Mouse (Mus musculus) lung, embryonic 14.5 days (tissue): ENCODE results near the gene Prkar2a. TPM values are rescaled to one million over a fixed set of nuclear protein-coding genes. Genes with fewer than 3 reads are reported as not detected.
A peak's percentile ranks its signal among the peaks of the same experiment; 100 is the strongest.

Experiments
- ATAC-seq: fragments of 200-750 bp; cut with Nextera tagmentation; 2 replicates; pipeline ENCODE4 v1.8.0; 2017; ENCODE audit warnings: mild to moderate bottlenecking, moderate TSS enrichment, moderate library complexity; ENCODE audit not compliant: insufficient read depth
- DNase-seq: peaks from one replicate; pipeline ENCODE4 v3.0.0-alpha.2; 2015
- H3K27ac ChIP-seq: fragments of 300-500 bp; sonication (generic); 2 replicates; pipeline ENCODE4 v1.5.1; 2014; ENCODE audit warnings: low read depth, mild to moderate bottlenecking, moderate library complexity
- H3K27me3 ChIP-seq: fragments of 300-500 bp; sonication (generic); 2 replicates; pipeline ENCODE4 v1.6.1; 2014; ENCODE audit warnings: low read length, control low read depth; ENCODE audit not compliant: insufficient read depth
- H3K36me3 ChIP-seq: fragments of 300-500 bp; sonication (generic); 2 replicates; pipeline ENCODE4 v1.6.1; 2014; ENCODE audit warnings: control low read depth; ENCODE audit not compliant: insufficient read depth
- H3K4me1 ChIP-seq: fragments of 300-500 bp; sonication (generic); 2 replicates; pipeline ENCODE4 v1.6.1; 2014; ENCODE audit warnings: antibody characterized with exemption, control low read depth; ENCODE audit not compliant: insufficient read depth
- H3K4me2 ChIP-seq: fragments of 300-500 bp; sonication (generic); 2 replicates; pipeline ENCODE4 v1.6.1; 2014; ENCODE audit warnings: mild to moderate bottlenecking
- H3K4me3 ChIP-seq: fragments of 300-500 bp; sonication (generic); 2 replicates; pipeline ENCODE4 v1.5.1; 2014; ENCODE audit warnings: low read depth, low read length
- H3K9ac ChIP-seq: fragments of 300-500 bp; sonication (generic); 2 replicates; pipeline ENCODE4 v1.6.1; 2014
- H3K9me3 ChIP-seq: fragments of 300-500 bp; sonication (generic); 2 replicates; pipeline ENCODE4 v1.6.1; 2016; ENCODE audit warnings: low read depth, low read length, control low read depth
- CTCF ChIP-seq: IDR thresholded peaks from 2 replicates; pipeline ENCODE4 v1.5.1; 2016; ENCODE audit warnings: antibody characterized with exemption, low read depth
- WGBS: fragments of 180-500 bp; shearing (Covaris S2); extraction: QIAGEN DNeasy Blood & Tissue Kit; methylation state at CpG from one replicate; pipeline ENCODE4 v1.1.7; 2014; 5-methylcytosine and 5-hydroxymethylcytosine counted together
- polyA plus RNA-seq: library from polyadenylated mRNA; unstranded; fragments of >200 nt; fragmentation: Nextera tagmentation; extraction: Ambion mirVana; gene quantifications from 2 replicates; pipeline ENCODE4 v1.2.1, GENCODE M21; 2014

Gene Prkar2a
- polyA plus RNA-seq, 1 experiment from 2014 or later, result 38.1 TPM

- Histone ChIP-seq H3K4me2 (peak overlapping the region; percentile 92), H3K9me3 (no peaks in the 10 kb centered on the region), H3K27ac (no peak overlapping the region), H3K36me3 (no peaks in the 10 kb centered on the region), H3K27me3 (no peaks in the 10 kb centered on the region), H3K4me1 (no peaks in the 10 kb centered on the region; the same call in 1 of the 2 replicates), H3K4me3 (no peak overlapping the region), H3K9ac (no peak overlapping the region)
- no peak for TF ChIP-seq CTCF
- DNase-seq (no peak), ATAC-seq (no peak)
- 77% methylated on average over 4 of the region's 4 CpGs for WGBS
Measured at GRCm38 (mm10) chr9:108693946-108694345, 4.8 kb downstream of the Prkar2a start.

DNA sequence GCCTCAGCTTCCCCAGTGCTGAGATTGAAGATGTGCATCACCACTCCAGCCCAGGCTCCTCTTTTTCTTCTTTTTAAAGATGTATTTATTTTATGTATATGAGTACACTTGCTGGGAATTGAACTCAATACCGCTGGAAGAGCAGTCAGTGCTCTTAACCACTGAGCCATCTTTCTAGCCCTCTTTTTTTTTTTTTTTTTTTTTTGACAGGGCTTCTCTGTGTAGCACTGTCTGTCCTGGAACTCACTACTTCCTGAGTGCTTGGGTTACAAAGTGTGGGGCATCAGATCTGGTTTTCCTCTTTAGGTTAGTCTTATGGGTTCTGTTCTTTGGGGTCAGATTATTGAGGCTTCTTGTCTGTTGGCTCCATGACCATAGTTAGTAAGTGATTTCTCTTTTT lies 5.4 kb downstream of the Prkar2a start:
- no peak overlapping the region for H3K4me3 ChIP-seq
- ATAC-seq, result no peak
- H3K27me3 ChIP-seq, result no peaks in the 10 kb centered on the region
- H3K27ac ChIP-seq, result no peak overlapping the region
- H3K36me3 ChIP-seq, result 0 out of 2 replicates have a peak, but pooled peaks cover 5% of the 10 kb centered on the region
- DNase-seq, result no peak
- no peak overlapping the region for H3K9ac ChIP-seq
- 79% methylated on average over 1 of the region's 1 CpGs for WGBS
- no peak for TF ChIP-seq CTCF
- no peaks in the 10 kb centered on the region; the same call in 1 of the 2 replicates for H3K4me1 ChIP-seq
- no peaks in the 10 kb centered on the region for H3K9me3 ChIP-seq
- H3K4me2 ChIP-seq, result peak overlapping the region; percentile 92; the same call in 1 of the 2 replicates

GRCm38 (mm10) chr9:108702476-108702875 lies 13.4 kb downstream of the Prkar2a start:
- Histone ChIP-seq H3K9ac (no peak overlapping the region), H3K9me3 (no peaks in the 10 kb centered on the region), H3K36me3 (0 out of 2 replicates have a peak, but pooled peaks cover 5% of the 10 kb centered on the region), H3K4me2 (no peak overlapping the region), H3K4me1 (no peaks in the 10 kb centered on the region), H3K27me3 (no peaks in the 10 kb centered on the region), H3K4me3 (no peak overlapping the region), H3K27ac (no peak overlapping the region)
- TF ChIP-seq CTCF, result no peak
- ATAC-seq, result no peak
- no peak for DNase-seq

DNA sequence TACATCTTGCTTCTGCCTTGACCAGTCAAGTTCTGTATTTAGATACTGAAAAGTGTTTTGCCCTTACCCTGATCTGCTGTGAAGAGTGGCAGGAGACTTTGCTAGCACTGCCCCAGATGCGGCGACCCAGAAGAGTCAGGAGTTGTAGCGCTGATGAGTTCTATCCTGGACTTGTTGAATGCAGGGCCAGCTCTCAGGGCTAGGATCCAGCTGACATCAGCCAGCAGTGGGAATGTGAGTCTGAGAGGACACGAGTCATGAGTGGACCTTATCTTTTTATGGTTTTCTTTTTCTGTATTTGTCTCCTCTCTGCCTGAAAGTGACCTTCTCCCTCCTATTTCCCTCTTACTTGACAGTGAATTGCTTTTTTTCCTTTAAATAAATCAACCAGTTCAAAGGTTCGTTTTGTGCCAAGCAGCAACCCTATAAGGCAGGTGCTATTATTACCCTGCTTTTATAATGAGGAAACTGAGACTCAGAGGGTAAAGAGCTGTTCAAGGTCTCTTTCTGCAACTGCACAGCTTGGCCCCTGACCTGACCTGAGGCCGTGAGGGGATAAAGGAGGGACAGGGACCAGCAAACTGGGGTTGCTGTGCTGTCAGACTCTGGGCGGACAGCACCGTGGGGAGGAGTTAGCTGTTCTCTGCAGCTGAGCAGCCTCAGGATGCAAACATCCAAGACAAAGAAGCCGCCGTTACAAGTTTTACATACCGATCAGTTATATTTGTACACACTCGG lies 14.4 kb downstream of the Prkar2a start:
- WGBS, result 42% methylated on average over 12 of the region's 12 CpGs
- H3K4me2 ChIP-seq, result no peak overlapping the region
- TF ChIP-seq CTCF, result no peak
- no peaks in the 10 kb centered on the region for H3K27me3 ChIP-seq
- ATAC-seq, result no peak
- H3K36me3 ChIP-seq, result 0 out of 2 replicates have a peak, but pooled peaks cover 5% of the 10 kb centered on the region
- no peak overlapping the region for H3K4me3 ChIP-seq
- no peaks in the 10 kb centered on the region for H3K9me3 ChIP-seq
- H3K4me1 ChIP-seq, result no peaks in the 10 kb centered on the region
- H3K9ac ChIP-seq, result no peak overlapping the region; the same call in 1 of the 2 replicates
- peak; percentile 15 for DNase-seq
- peak overlapping the region; percentile 54; the same call in 1 of the 2 replicates for H3K27ac ChIP-seq

DNA sequence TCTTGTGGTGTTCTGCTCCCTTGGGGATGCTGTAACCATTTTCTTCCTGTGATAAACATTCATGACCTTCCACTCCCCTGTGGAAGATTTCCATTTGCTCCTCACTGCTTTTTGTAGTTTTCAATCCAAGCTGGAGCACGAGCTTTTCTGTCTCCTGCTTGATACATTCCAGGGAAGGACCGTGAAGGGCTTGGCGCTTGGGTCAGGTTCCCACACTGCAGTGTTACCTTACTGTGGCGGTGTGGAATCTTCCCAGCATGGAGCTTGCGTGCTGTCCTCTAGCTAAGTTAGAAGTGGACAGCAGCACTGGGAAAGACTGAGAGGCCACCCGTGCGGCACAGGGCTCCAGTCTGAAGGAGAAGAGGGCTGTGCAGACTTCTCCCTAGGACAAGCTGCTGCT lies 15.5 kb downstream of the Prkar2a start:
- H3K4me2 ChIP-seq, result no peak overlapping the region
- ATAC-seq, result no peak
- no peaks in the 10 kb centered on the region for H3K27me3 ChIP-seq
- no peaks in the 10 kb centered on the region for H3K9me3 ChIP-seq
- TF ChIP-seq CTCF, result no peak
- no peak overlapping the region for H3K9ac ChIP-seq
- H3K27ac ChIP-seq, result peak overlapping the region; percentile 46; the same call in 1 of the 2 replicates
- 59% methylated on average over 7 of the region's 7 CpGs for WGBS
- no peaks in the 10 kb centered on the region for H3K36me3 ChIP-seq
- no peak for DNase-seq
- no peaks in the 10 kb centered on the region for H3K4me1 ChIP-seq
- H3K4me3 ChIP-seq, result no peak overlapping the region

GRCm38 (mm10) chr9:108707212-108707611 lies 18.1 kb downstream of the Prkar2a start:
- H3K9me3 ChIP-seq, result no peaks in the 10 kb centered on the region

DNA sequence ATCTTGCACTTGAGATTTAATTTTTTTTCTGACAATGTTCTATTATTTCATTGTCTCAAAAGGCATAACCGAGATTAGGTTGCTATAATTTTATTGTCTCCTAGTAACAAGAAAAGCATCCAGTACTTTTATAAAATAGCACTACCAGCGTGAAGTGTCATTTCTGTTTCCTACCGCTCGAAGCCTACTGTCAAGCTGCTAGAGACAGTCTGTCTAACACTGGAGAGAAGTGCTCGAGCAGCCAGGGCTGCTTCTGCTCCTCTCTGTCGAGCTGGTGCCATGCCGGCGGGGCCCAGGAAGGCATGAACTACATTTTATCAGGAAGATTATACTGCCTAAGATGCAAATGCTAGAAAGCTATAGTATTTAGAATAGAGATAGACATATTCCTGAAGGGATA lies 19.7 kb downstream of the Prkar2a start:
- WGBS, result 91% methylated on average over 8 of the region's 8 CpGs
- no peak for ATAC-seq

More at GRCm38 (mm10) chr9:108707212-108707611, 18.1 kb downstream of the Prkar2a start:
- DNase-seq (no peak), ATAC-seq (no peak)
- TF ChIP-seq CTCF, result no peak
- Histone ChIP-seq H3K27ac (no peak overlapping the region), H3K27me3 (no peaks in the 10 kb centered on the region), H3K9ac (no peak overlapping the region), H3K36me3 (no peaks in the 10 kb centered on the region), H3K4me2 (no peak overlapping the region), H3K4me1 (no peaks in the 10 kb centered on the region), H3K4me3 (no peak overlapping the region)
- 83% methylated on average over 2 of the region's 2 CpGs for WGBS

More for the DNA sequence above, 19.7 kb downstream of the Prkar2a start:
- Histone ChIP-seq H3K27ac (no peak overlapping the region), H3K4me1 (no peaks in the 10 kb centered on the region), H3K4me3 (no peak overlapping the region), H3K9me3 (no peaks in the 10 kb centered on the region), H3K27me3 (no peaks in the 10 kb centered on the region), H3K9ac (no peak overlapping the region), H3K4me2 (no peak overlapping the region), H3K36me3 (no peaks in the 10 kb centered on the region)
- no peak for DNase-seq
- no peak for TF ChIP-seq CTCF
